Mouse (Mus musculus) liver, embryonic 11.5 days (tissue): ENCODE data around the gene Mepce. TPM values are rescaled to one million over a fixed set of nuclear protein-coding genes. Genes with fewer than 3 reads are reported as not detected.

Source experiments
- ATAC-seq: fragments of 200-750 bp; cut with Nextera tagmentation; replicated peaks from 2 replicates; pipeline ENCODE4 v1.8.0; 2017; ENCODE audit warnings: moderate number of reproducible peaks, mild to moderate bottlenecking, moderate TSS enrichment, moderate library complexity; ENCODE audit not compliant: low FRiP score
- DNase-seq: peaks from one replicate; pipeline ENCODE4 v3.0.0-alpha.2; 2017; ENCODE audit warnings: low spot score
- H3K27ac ChIP-seq: fragments of 300-500 bp; sonication (generic); 2 replicates; pipeline ENCODE4 v1.5.1; 2014; ENCODE audit warnings: mild to moderate bottlenecking, low read depth, low read length, control low read depth
- H3K27me3 ChIP-seq: fragments of 300-500 bp; sonication (generic); replicated peaks from 2 replicates; pipeline ENCODE4 v1.6.1; 2014; ENCODE audit warnings: low read length, mixed read lengths; ENCODE audit not compliant: control insufficient read depth, insufficient read depth
- H3K36me3 ChIP-seq: fragments of 300-500 bp; sonication (generic); 2 replicates; pipeline ENCODE4 v1.6.1; 2014; ENCODE audit warnings: mild to moderate bottlenecking, low read length, moderate library complexity, mixed read lengths; ENCODE audit not compliant: control insufficient read depth, insufficient read depth
- H3K4me1 ChIP-seq: fragments of 300-500 bp; sonication (generic); replicated peaks from 2 replicates; pipeline ENCODE4 v1.6.1; 2014; ENCODE audit warnings: low read length, mixed read lengths; ENCODE audit not compliant: control insufficient read depth, insufficient read depth
- H3K4me2 ChIP-seq: fragments of 300-500 bp; sonication (generic); 2 replicates; pipeline ENCODE4 v1.6.1; 2014; ENCODE audit warnings: mild to moderate bottlenecking, control low read depth, moderate library complexity
- H3K4me3 ChIP-seq: fragments of 300-500 bp; sonication (generic); 2 replicates; pipeline ENCODE4 v1.5.1; 2014; ENCODE audit warnings: low read depth, low read length, control low read depth
- H3K9ac ChIP-seq: fragments of 300-500 bp; sonication (generic); 2 replicates; pipeline ENCODE4 v1.6.1; 2014; ENCODE audit warnings: low read depth, low read length, control low read depth
- H3K9me3 ChIP-seq: fragments of 300-500 bp; sonication (generic); 2 replicates; pipeline ENCODE4 v1.6.1; 2016; ENCODE audit warnings: low read length, inconsistent platforms, mixed read lengths; ENCODE audit not compliant: control insufficient read depth
- WGBS: fragments of 180-500 bp; shearing (Covaris S2); extraction: QIAGEN DNeasy Blood & Tissue Kit; methylation state at CpG from one replicate; pipeline ENCODE4 v1.1.7; 2014; 5-methylcytosine and 5-hydroxymethylcytosine counted together
- polyA plus RNA-seq: library from polyadenylated mRNA; unstranded; fragments of >200 nt; fragmentation: Nextera tagmentation; extraction: Ambion mirVana; gene quantifications from 2 replicates; pipeline ENCODE4 v1.2.1, GENCODE M21; 2014

Mepce gene
- polyA plus RNA-seq, 1 experiment from 2014 or later: 11.1 TPM

DNA sequence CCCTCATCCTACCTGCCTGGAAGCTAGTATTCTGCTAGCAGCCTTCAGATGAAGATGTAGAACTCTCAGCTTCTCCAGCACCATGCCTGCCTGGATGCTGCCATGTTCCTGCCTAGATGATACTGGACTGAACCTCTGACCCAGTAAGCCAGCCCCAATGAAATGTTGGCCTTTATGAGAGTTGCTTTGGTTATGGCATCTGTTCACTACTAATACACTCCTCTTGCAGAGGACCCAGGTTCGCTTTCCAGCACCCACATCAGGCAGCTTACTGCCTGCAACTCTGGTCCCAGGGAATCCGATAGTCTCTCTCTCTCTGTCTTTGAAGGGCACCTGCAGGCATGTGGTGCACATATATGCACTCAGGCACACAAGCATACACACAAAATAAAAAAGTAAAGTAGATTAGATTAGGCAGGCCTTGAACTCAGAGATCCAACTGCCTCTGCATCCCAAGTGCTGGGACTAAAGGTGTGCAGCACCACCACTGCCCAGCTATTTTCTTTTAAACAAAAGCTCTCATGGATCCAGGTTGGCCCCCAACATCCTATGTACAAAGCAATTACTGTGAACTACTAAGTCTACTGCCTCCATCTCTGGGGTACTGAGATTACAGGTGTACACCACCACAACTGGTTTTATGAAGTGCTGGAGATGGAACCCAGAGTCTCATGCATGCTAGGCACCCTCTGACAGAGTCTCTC, 11.7 kb downstream of the Mepce start:
- Histone ChIP-seq H3K36me3 (peaks cover 4% of the 10 kb centered on the region; the same call in 1 of the 2 replicates), H3K4me2 (no peak overlapping the region), H3K4me1 (peaks cover 27% of the 10 kb centered on the region), H3K27ac (no peak overlapping the region), H3K9ac (no peak overlapping the region), H3K27me3 (no peaks in the 10 kb centered on the region), H3K9me3 (no peaks in the 10 kb centered on the region), H3K4me3 (no peak overlapping the region)
- WGBS: 87% methylated on average over 2 of the region's 2 CpGs
- ATAC-seq (no peak), DNase-seq (no peak)

DNA sequence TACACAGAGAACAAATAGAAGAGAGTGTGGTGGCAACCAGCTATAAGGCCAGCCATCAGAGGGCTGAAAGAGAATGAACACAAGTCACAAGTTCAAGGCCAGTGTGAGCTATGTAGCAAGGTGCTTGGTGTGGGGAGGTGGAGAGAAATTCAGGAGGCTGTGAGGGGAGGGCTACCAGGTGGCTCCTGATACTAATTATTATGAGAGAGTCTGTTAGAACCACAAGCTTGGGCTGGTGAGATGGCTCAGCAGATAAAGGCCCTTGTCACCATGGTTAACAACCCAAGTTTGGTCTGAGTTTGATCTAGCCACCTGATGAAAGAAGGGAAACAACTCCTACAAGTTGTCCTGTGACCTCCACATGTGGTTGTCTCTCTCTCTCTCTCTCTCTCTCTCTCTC, 14.7 kb downstream of the Mepce start:
- Histone ChIP-seq H3K4me2 (no peak overlapping the region), H3K4me3 (no peak overlapping the region), H3K36me3 (no peaks in the 10 kb centered on the region), H3K9me3 (no peaks in the 10 kb centered on the region), H3K27ac (no peak overlapping the region), H3K4me1 (peaks cover 16% of the 10 kb centered on the region), H3K9ac (no peak overlapping the region), H3K27me3 (no peaks in the 10 kb centered on the region)
- DNase-seq: no peak
- peak; percentile 30; the same call in 1 of the 2 replicates for ATAC-seq

DNA sequence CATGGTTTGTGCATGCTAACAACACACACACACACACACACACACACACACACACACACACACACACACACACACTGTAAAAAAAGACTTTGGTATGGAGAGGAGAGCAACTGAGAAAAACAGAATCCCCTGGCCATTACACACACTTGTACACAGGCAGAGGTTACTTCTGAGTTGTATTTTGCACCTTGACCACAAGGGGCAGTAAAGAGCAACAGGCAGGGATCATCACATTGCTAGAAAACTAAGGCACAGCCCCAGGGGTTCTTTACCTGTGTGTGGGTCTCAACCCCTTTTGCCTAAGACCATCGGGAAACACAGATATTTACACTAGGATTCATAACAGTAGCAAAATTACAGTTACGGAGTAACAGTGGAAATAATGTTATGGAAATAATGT, 16.7 kb downstream of the Mepce start:
- no peak overlapping the region for H3K4me2 ChIP-seq
- H3K4me1 ChIP-seq: peaks cover 7% of the 10 kb centered on the region
- H3K9me3 ChIP-seq: no peaks in the 10 kb centered on the region
- no peak overlapping the region for H3K9ac ChIP-seq
- H3K27ac ChIP-seq: no peak overlapping the region
- no peaks in the 10 kb centered on the region for H3K36me3 ChIP-seq
- H3K27me3 ChIP-seq: no peaks in the 10 kb centered on the region
- 34% methylated on average over 2 of the region's 2 CpGs for WGBS
- H3K4me3 ChIP-seq: no peak overlapping the region
- ATAC-seq (peak; percentile 52; the same call in 1 of the 2 replicates), DNase-seq (no peak)

DNA sequence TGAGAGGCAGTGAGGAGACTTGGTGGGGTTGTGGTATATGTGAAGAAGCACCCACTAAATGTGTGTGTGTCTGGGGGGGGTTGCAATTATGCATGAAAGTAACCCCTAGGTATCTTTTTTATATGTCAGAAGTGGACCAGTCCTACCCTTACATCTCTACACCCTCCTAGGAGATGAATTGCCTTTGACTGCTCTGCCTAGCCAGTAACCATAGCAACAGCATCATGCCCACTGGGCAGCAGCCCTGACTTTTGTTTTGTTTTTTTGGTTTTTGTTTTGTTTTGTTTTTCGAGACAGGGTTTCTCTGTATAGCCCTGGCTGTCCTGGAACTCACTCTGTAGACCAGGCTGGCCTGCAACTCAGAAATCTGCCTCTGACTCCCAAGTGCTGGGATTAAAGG, 19.0 kb downstream of the Mepce start:
- no peak overlapping the region for H3K4me2 ChIP-seq
- H3K36me3 ChIP-seq: no peaks in the 10 kb centered on the region
- 66% methylated on average over 1 of the region's 1 CpGs for WGBS
- DNase-seq (no peak), ATAC-seq (no peak)
- H3K9ac ChIP-seq: no peak overlapping the region
- peaks cover 7% of the 10 kb centered on the region; the same call in 1 of the 2 replicates for H3K4me1 ChIP-seq
- H3K9me3 ChIP-seq: no peaks in the 10 kb centered on the region
- no peaks in the 10 kb centered on the region for H3K27me3 ChIP-seq
- H3K27ac ChIP-seq: no peak overlapping the region
- H3K4me3 ChIP-seq: no peak overlapping the region

DNA sequence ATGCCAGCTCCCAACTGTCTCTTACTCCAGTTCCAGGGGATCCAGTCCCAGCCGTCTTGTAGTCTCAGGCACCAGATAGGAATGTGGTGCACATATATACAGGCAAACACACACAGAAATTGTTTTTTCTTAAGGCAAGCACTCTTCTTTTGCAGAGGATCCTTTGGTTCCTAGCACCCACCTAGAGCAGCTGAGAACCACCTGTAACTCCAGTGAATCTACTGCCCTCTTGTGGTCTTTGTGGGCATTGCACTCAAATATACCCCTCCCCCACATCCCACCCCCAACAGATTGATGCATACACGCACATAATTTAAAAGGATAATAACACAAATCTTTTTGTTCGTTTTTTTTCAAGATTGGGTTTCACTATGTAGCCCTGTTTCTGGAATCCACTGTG, 21.2 kb downstream of the Mepce start:
- H3K27ac ChIP-seq: no peak overlapping the region
- no peak for DNase-seq
- no peak overlapping the region for H3K4me3 ChIP-seq
- H3K36me3 ChIP-seq: no peaks in the 10 kb centered on the region
- no peaks in the 10 kb centered on the region for H3K4me1 ChIP-seq
- H3K9me3 ChIP-seq: no peaks in the 10 kb centered on the region
- no peak overlapping the region for H3K4me2 ChIP-seq
- no peak overlapping the region for H3K9ac ChIP-seq
- no peak for ATAC-seq
- WGBS: 56% methylated on average over 3 of the region's 3 CpGs
- no peaks in the 10 kb centered on the region for H3K27me3 ChIP-seq

DNA sequence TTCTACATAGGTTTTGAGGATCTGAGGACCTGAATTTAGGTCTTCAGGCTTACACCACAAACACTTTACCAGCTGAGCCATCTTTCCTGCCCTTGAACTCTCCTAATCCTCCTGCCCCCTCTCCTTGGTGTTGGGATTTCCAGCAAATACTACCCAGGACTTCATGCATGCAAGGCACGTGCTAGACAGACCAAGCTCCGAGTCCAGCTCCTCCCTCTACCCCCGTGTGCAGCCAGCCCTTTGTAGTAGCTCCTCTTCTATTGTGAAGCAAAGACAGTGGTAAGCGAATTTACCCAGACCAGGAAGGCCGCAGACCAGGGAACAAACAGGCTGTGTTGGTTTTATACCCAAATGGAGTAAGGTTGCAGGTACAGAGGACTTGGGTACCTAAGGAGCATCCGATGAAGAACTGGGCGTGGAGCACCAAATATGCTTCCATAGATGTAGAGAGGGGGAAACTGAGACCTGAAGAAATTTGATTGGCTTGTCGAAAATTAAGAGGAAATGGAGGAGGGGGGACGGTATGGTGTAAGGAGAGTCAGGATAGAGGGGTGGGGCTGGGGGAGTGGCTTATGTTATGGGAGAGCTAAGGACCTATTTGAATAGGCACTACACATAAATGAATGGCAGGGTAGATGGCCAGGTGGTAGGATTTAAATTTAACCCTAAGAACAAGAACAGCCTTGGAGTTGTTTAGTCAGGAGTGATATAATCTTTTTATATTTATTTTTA, 22.7 kb downstream of the Mepce start:
- Histone ChIP-seq H3K27me3 (no peaks in the 10 kb centered on the region), H3K9me3 (no peaks in the 10 kb centered on the region), H3K36me3 (no peaks in the 10 kb centered on the region), H3K4me1 (no peaks in the 10 kb centered on the region), H3K4me2 (no peak overlapping the region), H3K9ac (no peak overlapping the region), H3K4me3 (no peak overlapping the region), H3K27ac (no peak overlapping the region)
- 65% methylated on average over 9 of the region's 9 CpGs for WGBS
- DNase-seq (no peak), ATAC-seq (no peak)

DNA sequence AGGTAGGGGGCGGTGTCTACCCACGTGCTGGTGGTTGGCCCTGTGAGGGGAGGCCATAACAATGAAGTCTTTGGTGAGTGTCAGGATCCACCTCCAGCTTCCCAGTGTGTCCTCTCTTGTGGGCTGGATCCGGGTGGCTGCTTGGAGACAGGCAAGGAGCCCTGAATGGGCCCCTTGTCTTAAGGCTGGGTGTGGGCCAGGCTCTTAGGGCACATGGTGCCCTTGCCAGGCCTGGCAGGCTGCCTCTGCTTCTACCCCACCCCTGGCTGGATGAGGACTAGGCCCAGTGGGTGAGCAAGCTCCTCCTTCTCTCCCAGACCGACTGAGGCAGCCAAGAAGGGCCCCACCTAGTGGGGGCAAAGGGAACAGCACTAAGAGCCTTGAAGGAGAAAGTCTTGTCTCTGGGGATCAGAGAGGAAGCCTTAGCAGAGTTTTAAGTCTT, 27.5 kb downstream of the Mepce start:
- H3K9me3 ChIP-seq: no peaks in the 10 kb centered on the region
- H3K9ac ChIP-seq: no peak overlapping the region
- H3K36me3 ChIP-seq: peaks cover 13% of the 10 kb centered on the region
- H3K27ac ChIP-seq: no peak overlapping the region
- H3K27me3 ChIP-seq: no peaks in the 10 kb centered on the region
- no peak overlapping the region for H3K4me2 ChIP-seq
- WGBS: 43% methylated on average over 4 of the region's 4 CpGs
- peak; percentile 74 for DNase-seq
- no peak overlapping the region for H3K4me3 ChIP-seq
- peak; percentile 71 for ATAC-seq
- no peaks in the 10 kb centered on the region; the same call in 1 of the 2 replicates for H3K4me1 ChIP-seq

DNA sequence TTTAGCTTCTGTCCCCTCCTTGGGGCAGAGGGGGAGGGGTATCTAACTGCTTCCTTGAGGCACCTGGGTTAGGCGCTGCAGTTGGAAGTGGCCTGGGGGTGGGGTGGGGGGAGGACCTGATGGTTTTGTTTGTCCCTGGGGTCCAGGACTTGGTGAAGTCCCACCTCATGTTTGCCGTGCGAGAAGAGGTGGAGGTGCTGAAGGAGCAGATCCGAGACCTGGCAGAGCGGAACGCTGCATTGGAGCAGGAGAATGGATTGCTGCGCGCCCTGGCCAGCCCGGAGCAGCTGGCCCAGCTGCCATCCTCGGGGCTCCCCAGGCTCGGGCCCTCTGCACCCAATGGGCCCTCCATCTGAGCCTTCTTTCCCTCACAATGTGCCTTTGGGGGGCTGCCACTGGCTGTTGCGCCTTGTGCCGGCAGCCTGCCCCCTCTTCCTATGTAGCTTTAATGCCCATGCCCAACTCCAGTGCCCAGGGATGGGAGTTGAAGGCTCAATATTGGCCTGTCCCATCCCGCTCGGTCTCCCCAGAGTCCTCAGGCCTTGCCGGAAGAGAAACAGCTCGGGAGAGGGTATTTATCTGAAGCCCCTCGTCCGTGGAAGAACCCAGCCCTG, 28.4 kb downstream of the Mepce start:
- Histone ChIP-seq H3K27ac (no peak overlapping the region), H3K9ac (no peak overlapping the region), H3K4me1 (no peaks in the 10 kb centered on the region; the same call in 1 of the 2 replicates), H3K4me3 (no peak overlapping the region), H3K36me3 (peaks cover 15% of the 10 kb centered on the region), H3K27me3 (no peaks in the 10 kb centered on the region), H3K9me3 (no peaks in the 10 kb centered on the region), H3K4me2 (no peak overlapping the region)
- 90% methylated on average over 19 of the region's 19 CpGs for WGBS
- DNase-seq (no peak), ATAC-seq (no peak)
